Mouse (Mus musculus) hindbrain, postnatal 0 days (tissue): Measurements from ENCODE around the gene Frmd4b. TPM values are rescaled to one million over a fixed set of nuclear protein-coding genes. Genes with fewer than 3 reads are reported as not detected.

Source experiments
- ATAC-seq: fragments of 200-750 bp; cut with Nextera tagmentation; 2 replicates; pipeline ENCODE4 v1.8.0; 2017; ENCODE audit warnings: mild to moderate bottlenecking, moderate TSS enrichment, moderate library complexity
- DNase-seq: peaks from one replicate; pipeline ENCODE4 v3.0.0-alpha.2; 2015; ENCODE audit warnings: low spot score
- H3K27ac ChIP-seq: fragments of 300-500 bp; sonication (generic); 2 replicates; pipeline ENCODE4 v1.5.1; 2014; ENCODE audit warnings: mild to moderate bottlenecking
- H3K27me3 ChIP-seq: fragments of 300-500 bp; sonication (generic); 2 replicates; pipeline ENCODE4 v1.6.1; 2014; ENCODE audit warnings: low read length, mixed read lengths; ENCODE audit not compliant: insufficient read depth
- H3K36me3 ChIP-seq: fragments of 300-500 bp; sonication (generic); 2 replicates; pipeline ENCODE4 v1.6.1; 2014; ENCODE audit warnings: low read length, mixed read lengths; ENCODE audit not compliant: insufficient read depth
- H3K4me1 ChIP-seq: fragments of 300-500 bp; sonication (generic); 2 replicates; pipeline ENCODE4 v1.6.1; 2014; ENCODE audit warnings: antibody characterized with exemption, low read length, mixed read lengths; ENCODE audit not compliant: insufficient read depth
- H3K4me2 ChIP-seq: fragments of 300-500 bp; sonication (generic); 2 replicates; pipeline ENCODE4 v1.6.1; 2014; ENCODE audit warnings: low read depth, mild to moderate bottlenecking, low read length, moderate library complexity, mixed read lengths
- H3K4me3 ChIP-seq: fragments of 300-500 bp; sonication (generic); 2 replicates; pipeline ENCODE4 v1.5.1; 2014; ENCODE audit warnings: low read length
- H3K9ac ChIP-seq: fragments of 300-500 bp; sonication (generic); replicated peaks from 2 replicates; pipeline ENCODE4 v1.6.1; 2014; ENCODE audit warnings: mild to moderate bottlenecking, low read length, moderate library complexity, mixed read lengths
- H3K9me3 ChIP-seq: fragments of 300-500 bp; sonication (generic); 2 replicates; pipeline ENCODE4 v1.6.1; 2016; ENCODE audit warnings: low read length, mixed read lengths
- CTCF ChIP-seq: IDR thresholded peaks from 2 replicates; pipeline ENCODE4 v1.5.1; 2016; ENCODE audit warnings: antibody characterized with exemption, control low read depth, low read depth
- WGBS: fragments of 180-500 bp; shearing (Covaris S2); extraction: QIAGEN DNeasy Blood & Tissue Kit; methylation state at CpG from one replicate; pipeline ENCODE4 v1.1.7; 2014; 5-methylcytosine and 5-hydroxymethylcytosine counted together
- polyA plus RNA-seq: library from polyadenylated mRNA; unstranded; fragments of >200 nt; fragmentation: Nextera tagmentation; extraction: Ambion mirVana; gene quantifications from 2 replicates; pipeline ENCODE4 v1.2.1, GENCODE M21; 2015
- total RNA-seq: library from RNA; depleted of rRNA; stranded (reverse); fragments of >200 nt; gene quantifications from 2 replicates; pipeline ENCODE4 v1.2.3, GENCODE M21; 2014

Gene Frmd4b
- total and polyA plus RNA-seq, 2 experiments from 2014 or later, result 12.6 to 20.2 TPM

DNA sequence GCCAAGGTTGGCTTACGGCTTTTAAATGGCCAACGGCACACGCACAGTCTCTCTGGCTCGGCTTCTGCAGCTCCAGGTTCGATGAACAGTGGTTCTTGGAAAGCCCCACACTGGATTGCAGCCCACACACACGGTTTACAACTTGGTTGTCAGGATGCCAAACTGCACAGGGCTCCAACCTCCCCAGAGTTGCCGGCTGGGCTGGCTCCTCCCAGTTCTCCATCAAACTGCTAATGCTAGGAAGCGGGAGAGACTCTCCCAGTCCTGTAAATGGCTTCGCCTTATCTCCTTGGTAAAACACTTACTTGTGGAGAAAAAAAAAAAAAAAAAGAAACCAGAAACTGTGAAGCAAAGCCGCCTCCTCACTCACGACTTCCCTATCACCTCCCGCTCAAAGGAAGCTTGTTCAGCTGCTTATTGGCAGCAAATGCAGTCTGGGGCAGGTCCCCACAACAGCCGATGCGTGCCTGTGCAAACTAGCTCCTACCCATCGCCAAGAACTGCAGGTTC is 111.1 kb downstream of the Frmd4b start:
- peak; percentile 84 for ATAC-seq

DNA sequence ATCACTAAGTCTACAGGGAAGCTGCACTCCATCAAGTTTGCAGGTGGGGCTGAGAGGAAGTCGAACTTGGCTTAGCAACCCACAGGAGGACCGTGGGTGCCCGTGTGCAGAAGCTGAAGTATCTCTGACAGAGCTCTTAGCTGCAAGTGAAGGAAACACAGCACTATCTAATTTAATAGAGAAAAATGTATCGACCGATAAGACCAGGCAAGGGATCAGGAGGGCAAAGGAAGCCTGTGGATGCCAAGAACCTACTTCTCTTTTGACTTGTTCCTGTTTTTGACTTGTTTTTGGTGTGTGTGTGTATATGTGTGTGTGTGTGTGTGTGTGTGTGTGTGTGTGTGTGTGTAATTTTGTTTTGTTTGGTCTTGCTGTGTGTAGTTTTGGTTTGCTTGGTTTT is 112.7 kb downstream of the Frmd4b start:
- no peak for TF ChIP-seq CTCF

More for the DNA sequence above, 111.1 kb downstream of the Frmd4b start:
- DNase-seq, result peak; percentile 89
- no peaks in the 10 kb centered on the region for H3K4me1 ChIP-seq
- H3K4me2 ChIP-seq, result peak overlapping the region; percentile 25
- 0 out of 2 replicates have a peak, but pooled peaks cover 4% of the 10 kb centered on the region for H3K27me3 ChIP-seq
- H3K27ac ChIP-seq, result no peak overlapping the region
- H3K9ac ChIP-seq, result no peak overlapping the region
- H3K4me3 ChIP-seq, result no peak overlapping the region
- H3K9me3 ChIP-seq, result no peaks in the 10 kb centered on the region
- 24% methylated on average over 15 of the region's 15 CpGs for WGBS
- H3K36me3 ChIP-seq, result no peaks in the 10 kb centered on the region
- TF ChIP-seq CTCF, result no peak

DNA sequence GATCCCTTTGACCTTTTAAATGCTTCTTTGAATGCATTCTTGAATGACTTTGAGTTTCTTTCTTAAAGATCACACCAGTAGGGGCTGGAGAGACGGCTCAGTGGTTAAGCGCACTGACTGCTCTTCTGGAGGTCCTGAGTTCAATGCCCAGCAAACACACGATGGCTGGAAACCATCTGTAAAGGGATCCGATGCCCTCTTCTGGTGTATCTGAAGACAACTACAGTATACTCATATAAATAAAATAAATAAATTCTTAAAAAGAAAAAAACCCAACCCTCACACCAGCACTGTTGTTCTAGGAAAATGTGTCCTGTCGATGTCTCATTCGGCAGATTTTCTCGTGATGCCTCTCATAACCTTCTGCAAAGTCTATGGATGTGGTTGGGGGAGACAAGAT is 116.3 kb downstream of the Frmd4b start:
- DNase-seq, result no peak
- WGBS, result 92% methylated on average over 7 of the region's 7 CpGs
- no peak overlapping the region for H3K9ac ChIP-seq
- no peaks in the 10 kb centered on the region for H3K4me1 ChIP-seq
- H3K27me3 ChIP-seq, result 0 out of 2 replicates have a peak, but pooled peaks cover 4% of the 10 kb centered on the region
- no peak overlapping the region for H3K4me3 ChIP-seq
- no peaks in the 10 kb centered on the region for H3K9me3 ChIP-seq
- H3K36me3 ChIP-seq, result no peaks in the 10 kb centered on the region
- TF ChIP-seq CTCF, result no peak
- ATAC-seq, result no peak
- no peak overlapping the region for H3K27ac ChIP-seq
- H3K4me2 ChIP-seq, result no peak overlapping the region

More for the DNA sequence above, 112.7 kb downstream of the Frmd4b start:
- H3K4me2 ChIP-seq, result no peak overlapping the region
- ATAC-seq (no peak), DNase-seq (no peak)
- 0 out of 2 replicates have a peak, but pooled peaks cover 4% of the 10 kb centered on the region for H3K27me3 ChIP-seq
- H3K27ac ChIP-seq, result no peak overlapping the region
- WGBS, result 87% methylated on average over 5 of the region's 5 CpGs
- no peaks in the 10 kb centered on the region for H3K36me3 ChIP-seq
- no peaks in the 10 kb centered on the region for H3K9me3 ChIP-seq
- no peak overlapping the region for H3K9ac ChIP-seq
- no peaks in the 10 kb centered on the region for H3K4me1 ChIP-seq
- H3K4me3 ChIP-seq, result no peak overlapping the region

DNA sequence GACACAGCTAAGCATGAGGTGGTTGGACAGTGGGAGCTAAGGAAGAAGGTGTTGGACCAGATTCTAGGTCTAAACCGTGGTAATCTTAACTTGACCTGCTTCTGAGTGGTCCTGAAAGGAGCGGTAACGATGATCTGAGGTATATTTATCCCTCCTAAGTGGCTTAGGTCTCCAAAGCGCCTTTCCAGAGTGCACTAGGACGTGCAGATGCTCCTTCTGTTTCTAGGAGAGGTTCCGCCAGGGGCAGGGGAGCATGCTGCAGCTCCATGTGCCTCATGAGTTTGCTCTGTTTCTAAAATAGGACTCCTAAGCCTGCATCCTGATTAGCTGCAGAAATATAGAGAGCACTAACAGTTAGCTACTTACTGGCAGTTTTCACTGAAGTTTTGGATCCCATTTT is 117.1 kb downstream of the Frmd4b start:
- Histone ChIP-seq H3K4me2 (no peak overlapping the region), H3K27ac (no peak overlapping the region), H3K36me3 (no peaks in the 10 kb centered on the region), H3K27me3 (0 out of 2 replicates have a peak, but pooled peaks cover 4% of the 10 kb centered on the region), H3K9ac (no peak overlapping the region), H3K9me3 (no peaks in the 10 kb centered on the region), H3K4me1 (no peaks in the 10 kb centered on the region), H3K4me3 (no peak overlapping the region)
- TF ChIP-seq CTCF, result no peak
- 91% methylated on average over 6 of the region's 6 CpGs for WGBS
- DNase-seq (no peak), ATAC-seq (no peak)

DNA sequence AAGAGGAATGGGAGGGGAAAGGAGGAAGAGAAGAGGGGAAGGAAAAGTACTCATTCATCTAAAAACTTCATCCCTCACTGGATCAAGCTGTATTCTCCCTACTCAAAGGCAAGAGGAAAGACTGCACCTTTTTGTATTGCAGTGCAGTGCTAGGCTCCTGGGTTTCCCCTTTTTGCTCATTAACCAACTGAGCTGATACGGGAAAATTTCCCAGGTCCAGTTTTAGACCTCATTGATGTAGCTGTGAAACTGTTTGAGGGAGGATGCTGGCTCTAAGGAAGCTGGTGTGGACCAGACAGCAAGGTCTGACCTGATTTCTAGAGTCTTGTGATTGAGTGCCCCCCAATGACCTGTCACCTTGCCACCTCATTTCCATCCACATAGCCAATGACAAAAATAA is 121.3 kb downstream of the Frmd4b start:
- no peak for ATAC-seq
- whole genome bisulfite sequencing, result 71% methylated on average over 1 of the region's 1 CpGs

DNA sequence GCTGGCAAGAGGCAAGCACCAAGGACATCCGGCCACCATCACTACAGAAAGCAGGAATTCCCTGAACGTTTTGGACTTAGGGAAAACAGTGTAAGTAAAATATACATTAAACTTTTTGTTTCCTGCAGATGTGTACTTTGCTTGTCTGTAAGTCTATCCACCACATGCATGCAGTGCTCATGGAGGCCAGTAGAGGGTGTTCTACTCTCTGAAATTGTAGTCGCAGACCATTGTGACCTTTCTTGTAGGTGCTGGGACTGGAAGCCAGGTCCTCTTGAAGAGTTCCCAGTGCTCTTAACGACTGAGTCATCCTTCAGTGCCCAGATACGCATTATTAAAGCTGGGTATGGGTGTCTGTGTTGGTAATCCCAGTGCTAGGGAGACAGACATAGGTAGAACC is 126.3 kb downstream of the Frmd4b start:
- Histone ChIP-seq H3K4me3 (no peak overlapping the region), H3K36me3 (no peaks in the 10 kb centered on the region), H3K4me2 (no peak overlapping the region), H3K9ac (no peak overlapping the region), H3K4me1 (peaks cover 18% of the 10 kb centered on the region), H3K27ac (no peak overlapping the region), H3K9me3 (no peaks in the 10 kb centered on the region), H3K27me3 (no peaks in the 10 kb centered on the region)
- WGBS, result 88% methylated on average over 5 of the region's 5 CpGs
- ATAC-seq, result no peak
- DNase-seq, result no peak
- peak; percentile 22; the same call in 1 of the 2 replicates for TF ChIP-seq CTCF

More for the DNA sequence above, 121.3 kb downstream of the Frmd4b start:
- Histone ChIP-seq H3K27me3 (no peaks in the 10 kb centered on the region), H3K36me3 (no peaks in the 10 kb centered on the region), H3K4me2 (no peak overlapping the region), H3K4me1 (no peaks in the 10 kb centered on the region), H3K9me3 (no peaks in the 10 kb centered on the region), H3K9ac (no peak overlapping the region), H3K27ac (no peak overlapping the region), H3K4me3 (no peak overlapping the region)
- DNase-seq, result no peak
- TF ChIP-seq CTCF, result no peak

DNA sequence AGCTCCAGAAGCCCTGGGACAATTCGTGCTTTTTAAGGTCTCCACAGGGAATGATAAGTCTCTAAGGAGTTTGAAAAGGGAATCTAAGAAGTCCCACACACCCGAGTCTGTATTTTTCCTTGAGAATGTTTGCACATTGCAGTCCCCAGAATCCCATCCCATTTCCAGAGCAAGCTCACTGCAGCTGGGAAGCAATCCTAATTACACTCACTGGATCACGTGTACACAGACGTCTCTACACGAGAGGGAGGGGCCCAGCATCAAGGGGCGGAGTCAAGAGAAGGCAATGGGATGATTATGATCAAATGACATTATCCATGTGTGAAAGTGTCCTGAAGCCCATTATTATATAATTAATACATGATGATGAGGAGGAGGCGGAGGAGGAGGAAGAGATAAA is 128.5 kb downstream of the Frmd4b start:
- H3K4me2 ChIP-seq, result peak overlapping the region; percentile 97
- DNase-seq, result peak; percentile 64
- 0 out of 2 replicates have a peak, but pooled peaks have one; percentile 44 for ATAC-seq
- H3K4me1 ChIP-seq, result peaks cover 18% of the 10 kb centered on the region
- H3K27ac ChIP-seq, result no peak overlapping the region; the same call in 1 of the 2 replicates
- no peak overlapping the region for H3K9ac ChIP-seq
- WGBS, result 28% methylated on average over 7 of the region's 7 CpGs
- no peaks in the 10 kb centered on the region for H3K9me3 ChIP-seq
- no peaks in the 10 kb centered on the region for H3K36me3 ChIP-seq
- no peaks in the 10 kb centered on the region for H3K27me3 ChIP-seq
- no peak overlapping the region for H3K4me3 ChIP-seq
- no peak for TF ChIP-seq CTCF
